Mouse (Mus musculus) spleen, adult 10 weeks (tissue): ENCODE data around the gene Abcd3. TPM values are rescaled to one million over a fixed set of nuclear protein-coding genes. Genes with fewer than 3 reads are reported as not detected.

Source experiments
- polyA plus RNA-seq: library from polyadenylated mRNA; stranded (reverse); fragments of 350-450 nt; fragmentation: Illumina TruSeq; extraction: RNeasy Lipid Tissue Mini Kit (QIAGEN cat#74804); gene quantifications from one replicate; pipeline ENCODE4 v1.2.3, GENCODE M21; 2015; ENCODE audit warnings: low replicate concordance; ENCODE audit not compliant: insufficient read depth

Gene Abcd3
- polyA plus RNA-seq, result 28.3 TPM

GRCm38 (mm10) chr3:121814877-121815548 is at the start of gene Abcd3:
Gene Abcd3, minus strand, starts transcription at chr3:121815302.

GRCm38 (mm10) chr3:121722971-121723844 is 91.9 kb downstream of the Abcd3 start, which contains the start of gene F3:
Gene F3, plus strand, starts transcription at chr3:121723537.

Other genes starting within 250 kb of the Abcd3 start
- not detected for gene 4930432M17Rik, start 144.5 kb downstream of the Abcd3 start, polyA plus RNA-seq
- gene F3, start 91.8 kb downstream of the Abcd3 start, polyA plus RNA-seq, result 8.0 TPM
- 51.7 TPM for gene Arhgap29, start 137.2 kb upstream of the Abcd3 start, polyA plus RNA-seq
- 0.66 TPM for gene Abca4, start 229.1 kb upstream of the Abcd3 start, polyA plus RNA-seq